Mouse (Mus musculus): ENCODE results near the gene Ctsll3. TPM values are rescaled to one million over a fixed set of nuclear protein-coding genes. Genes with fewer than 3 reads are reported as not detected.
A peak's percentile ranks its signal among the peaks of the same experiment; 100 is the strongest.

Gene Ctsll3
- not detected in 2 replicates for total RNA-seq (2014; rRNA removed)
- polyA plus RNA-seq (2015; fragmentation: Nextera tagmentation; extraction: Ambion mirVana), result not detected in 2 replicates

DNA sequence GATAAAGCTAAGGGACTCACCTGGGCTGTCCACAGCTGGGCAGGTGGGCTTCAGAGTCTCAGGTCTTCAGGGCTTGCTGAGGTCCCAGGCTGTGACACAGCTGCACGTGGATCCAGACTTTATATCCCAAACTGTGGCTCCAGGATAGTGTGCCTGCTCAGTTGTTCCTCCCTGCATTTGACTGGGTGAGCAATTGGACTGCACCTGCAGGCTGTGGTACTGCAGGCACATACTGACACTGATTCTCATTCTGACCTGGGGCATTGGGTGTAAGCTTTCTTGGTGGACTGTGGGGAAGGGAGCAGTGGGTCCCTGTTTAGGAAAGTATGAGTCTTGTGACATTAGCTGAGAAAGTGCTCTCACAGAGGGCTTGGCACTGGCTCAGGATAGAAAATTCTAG, at the start of gene Ctsll3:
Gene Ctsll3 (minus strand): TSS at position 101 of the 400 bp plus-strand sequence.
- ATAC-seq, result no peak
- no peak for DNase-seq (ENCODE audit: low spot score)
- H3K27ac ChIP-seq, result no peak within 1 kb of the TSS
- no peaks in the 10 kb centered on the region for H3K27me3 ChIP-seq (ENCODE audit: insufficient read depth, low read length)
- TF ChIP-seq CTCF (IDR thresholded peaks at IDR 0.05; ENCODE audit: low read depth), result no peak
- no peaks in the 10 kb centered on the region for H3K9me3 ChIP-seq (ENCODE audit: low read length)
- no peaks in the 10 kb centered on the region for H3K36me3 ChIP-seq (ENCODE audit: insufficient read depth, low read length)
- H3K4me1 ChIP-seq (ENCODE audit: insufficient read depth, low read length), result no peaks in the 10 kb centered on the region
- no peak within 1 kb of the TSS for H3K9ac ChIP-seq (replicated peaks; ENCODE audit: low read length)
- 78% methylated on average over 1 of the region's 1 CpGs for WGBS
- H3K4me3 ChIP-seq (ENCODE audit: low read length), result no peak within 1 kb of the TSS
- no peak within 1 kb of the TSS for H3K4me2 ChIP-seq (ENCODE audit: low read depth, low read length)

DNA sequence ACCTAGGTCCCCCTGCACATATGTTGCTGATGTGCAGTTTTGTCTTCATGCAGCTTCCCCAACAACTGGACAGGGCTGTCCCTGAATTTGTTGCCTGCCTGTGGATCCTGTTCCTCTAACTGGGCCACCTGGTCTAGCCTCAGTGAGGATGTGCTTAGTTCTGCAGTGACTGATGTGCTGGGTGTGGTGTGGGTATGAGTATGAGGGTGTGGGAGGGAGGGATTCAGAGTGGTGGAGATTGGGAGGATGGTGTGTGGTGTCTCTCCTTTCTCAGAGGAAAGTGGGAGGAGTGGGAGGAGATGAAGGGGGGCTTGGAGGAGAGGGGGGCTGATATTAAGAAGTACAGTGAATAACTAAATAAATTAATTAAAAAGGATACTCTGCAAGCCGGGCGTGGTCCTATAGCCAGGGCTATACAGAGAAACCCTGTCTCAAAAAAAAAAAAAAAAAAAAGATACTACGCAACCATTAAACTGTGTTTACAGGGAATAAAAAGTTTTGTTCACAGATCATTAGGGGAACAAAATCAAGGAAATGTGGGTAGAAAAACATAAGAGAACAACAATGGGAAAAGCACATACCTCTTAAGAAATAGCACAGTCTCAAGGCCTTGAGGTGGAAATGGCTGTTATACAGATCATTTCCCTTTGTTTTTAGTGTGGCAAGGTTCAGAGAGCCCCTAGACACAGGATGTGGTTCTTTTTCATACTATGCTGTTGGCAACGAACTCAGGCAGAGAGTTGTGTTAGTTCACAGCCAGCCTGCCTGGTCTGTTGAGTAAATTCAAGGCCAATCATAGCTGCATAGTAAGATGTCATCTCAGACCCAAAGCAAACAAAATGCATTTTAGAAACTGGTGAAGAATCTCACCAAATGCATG, 45.8 kb upstream of the Ctsll3 start:
- H3K9ac ChIP-seq (replicated peaks; ENCODE audit: low read length), result no peak overlapping the region
- H3K4me1 ChIP-seq (ENCODE audit: insufficient read depth, low read length), result no peaks in the 10 kb centered on the region
- 83% methylated on average over 4 of the region's 4 CpGs for WGBS
- no peak overlapping the region for H3K27ac ChIP-seq
- no peak for DNase-seq (ENCODE audit: low spot score)
- no peak overlapping the region for H3K4me3 ChIP-seq (ENCODE audit: low read length)
- H3K36me3 ChIP-seq (ENCODE audit: insufficient read depth, low read length), result no peaks in the 10 kb centered on the region
- no peak overlapping the region for H3K4me2 ChIP-seq (ENCODE audit: low read depth, low read length)
- no peak for ATAC-seq
- H3K9me3 ChIP-seq (ENCODE audit: low read length), result no peaks in the 10 kb centered on the region
- TF ChIP-seq CTCF (IDR thresholded peaks at IDR 0.05; ENCODE audit: low read depth), result no peak
- no peaks in the 10 kb centered on the region for H3K27me3 ChIP-seq (ENCODE audit: insufficient read depth, low read length)

DNA sequence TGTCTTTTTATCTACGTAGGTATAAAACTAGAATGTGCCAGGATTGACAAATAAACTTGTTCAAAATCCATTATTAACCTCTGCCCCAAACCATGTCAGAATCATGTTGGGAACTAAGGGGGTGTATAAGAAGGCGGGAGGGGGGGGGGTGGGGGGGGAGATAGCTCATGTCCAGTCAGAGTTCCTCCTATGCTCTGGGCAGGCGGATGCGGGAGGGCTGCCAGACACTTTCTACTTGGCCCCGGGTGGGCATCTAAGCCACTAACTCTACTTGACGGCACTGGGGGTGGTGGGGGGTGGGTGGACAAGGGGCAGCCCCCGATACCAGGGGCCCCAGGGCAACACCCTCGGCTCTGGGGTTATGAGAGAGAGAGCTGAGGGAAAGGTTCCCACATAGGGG, 40.5 kb upstream of the Ctsll3 start:
- WGBS, result 73% methylated on average over 8 of the region's 8 CpGs

DNA sequence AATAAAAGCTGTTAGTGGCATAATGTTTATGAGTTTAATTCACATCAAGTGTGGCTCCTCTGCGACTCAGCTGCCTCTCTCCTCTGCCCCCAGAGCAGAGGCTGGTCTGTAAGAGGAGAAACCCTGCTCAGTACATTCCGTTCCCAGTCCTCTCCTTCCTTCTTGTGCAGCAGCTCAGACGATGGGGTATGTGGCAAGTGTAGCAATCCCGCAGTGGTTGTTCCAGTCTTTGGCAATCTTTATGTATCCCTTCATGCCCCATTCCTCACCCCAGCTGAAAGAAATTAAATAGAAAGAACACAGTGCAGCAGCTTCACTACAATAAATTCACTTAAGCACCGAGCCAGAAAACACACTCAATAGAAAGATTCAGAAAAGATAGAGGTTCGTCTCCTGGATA, 40.1 kb upstream of the Ctsll3 start:
- Histone ChIP-seq H3K4me2 (ENCODE audit: low read depth, low read length) (no peak overlapping the region), H3K36me3 (ENCODE audit: insufficient read depth, low read length) (no peaks in the 10 kb centered on the region), H3K4me3 (ENCODE audit: low read length) (no peak overlapping the region), H3K4me1 (ENCODE audit: insufficient read depth, low read length) (no peaks in the 10 kb centered on the region), H3K9ac (replicated peaks; ENCODE audit: low read length) (no peak overlapping the region), H3K27ac (no peak overlapping the region), H3K9me3 (ENCODE audit: low read length) (no peaks in the 10 kb centered on the region), H3K27me3 (ENCODE audit: insufficient read depth, low read length) (no peaks in the 10 kb centered on the region)
- TF ChIP-seq CTCF (IDR thresholded peaks at IDR 0.05; ENCODE audit: low read depth), result no peak
- 76% methylated on average over 6 of the region's 6 CpGs for WGBS
- peak; percentile 3 for DNase-seq (ENCODE audit: low spot score)
- peak; percentile 56; the same call in 1 of the 2 replicates for ATAC-seq

More for the DNA sequence above, 40.5 kb upstream of the Ctsll3 start:
- TF ChIP-seq CTCF (IDR thresholded peaks at IDR 0.05; ENCODE audit: low read depth), result no peak
- no peak overlapping the region for H3K4me3 ChIP-seq (ENCODE audit: low read length)
- ATAC-seq (no peak), DNase-seq (ENCODE audit: low spot score) (no peak)
- no peak overlapping the region for H3K9ac ChIP-seq (replicated peaks; ENCODE audit: low read length)
- H3K4me2 ChIP-seq (ENCODE audit: low read depth, low read length), result no peak overlapping the region
- H3K27me3 ChIP-seq (ENCODE audit: insufficient read depth, low read length), result no peaks in the 10 kb centered on the region
- no peaks in the 10 kb centered on the region for H3K36me3 ChIP-seq (ENCODE audit: insufficient read depth, low read length)
- H3K4me1 ChIP-seq (ENCODE audit: insufficient read depth, low read length), result no peaks in the 10 kb centered on the region
- H3K27ac ChIP-seq, result no peak overlapping the region
- H3K9me3 ChIP-seq (ENCODE audit: low read length), result no peaks in the 10 kb centered on the region

DNA sequence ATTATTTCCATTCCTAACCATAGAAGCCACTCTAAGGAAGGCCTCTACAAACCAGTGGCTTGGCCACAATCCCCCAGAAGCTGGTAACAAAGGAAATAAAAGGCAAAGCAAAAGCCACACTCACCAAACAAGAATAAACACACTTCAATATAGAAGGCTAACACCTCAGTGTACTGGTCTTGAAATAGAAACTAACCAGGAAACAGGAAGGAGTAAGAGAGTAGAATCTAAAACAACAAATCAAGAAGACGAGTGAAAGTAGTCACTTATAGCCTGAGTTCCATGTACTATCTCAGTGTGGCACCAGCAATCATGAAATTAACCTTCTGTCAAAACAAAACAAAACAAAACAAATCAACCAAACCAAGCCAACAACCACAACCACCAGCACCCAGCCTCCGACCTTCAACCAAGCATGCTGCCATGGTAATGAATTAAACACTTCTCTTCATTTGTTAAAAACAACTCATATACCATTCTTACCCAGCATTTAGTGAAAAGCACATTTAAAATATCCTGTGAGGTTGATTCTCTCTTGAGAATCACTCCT, 36.8 kb upstream of the Ctsll3 start:
- Histone ChIP-seq H3K27me3 (ENCODE audit: insufficient read depth, low read length) (no peaks in the 10 kb centered on the region), H3K9ac (replicated peaks; ENCODE audit: low read length) (no peak overlapping the region), H3K4me3 (ENCODE audit: low read length) (no peak overlapping the region), H3K27ac (no peak overlapping the region), H3K4me1 (ENCODE audit: insufficient read depth, low read length) (no peaks in the 10 kb centered on the region), H3K4me2 (ENCODE audit: low read depth, low read length) (no peak overlapping the region), H3K36me3 (ENCODE audit: insufficient read depth, low read length) (no peaks in the 10 kb centered on the region), H3K9me3 (ENCODE audit: low read length) (no peaks in the 10 kb centered on the region)
- no peak for TF ChIP-seq CTCF (IDR thresholded peaks at IDR 0.05; ENCODE audit: low read depth)
- ATAC-seq (no peak), DNase-seq (ENCODE audit: low spot score) (no peak)
- WGBS, result 72% methylated on average over 2 of the region's 2 CpGs

DNA sequence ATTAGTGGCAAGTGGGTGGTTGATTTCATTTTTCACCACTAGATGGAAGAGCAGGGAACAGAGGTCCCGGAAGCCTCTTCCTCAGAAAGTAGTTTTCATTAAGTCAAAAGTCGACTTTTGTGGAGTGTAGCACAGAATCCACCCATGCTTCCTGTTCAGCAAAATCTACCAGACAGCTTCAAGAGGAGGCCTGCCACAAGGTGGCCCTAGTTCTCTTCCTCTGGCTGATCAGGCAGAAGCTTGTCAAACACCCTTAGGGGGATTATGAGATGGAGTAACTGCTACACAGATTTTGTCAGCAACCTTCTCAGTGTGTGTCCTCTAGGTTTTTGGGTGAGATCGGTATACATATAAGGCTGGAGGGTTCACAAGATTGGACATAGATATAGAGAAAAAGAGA, 23.4 kb upstream of the Ctsll3 start:
- WGBS, result 67% methylated on average over 3 of the region's 3 CpGs
- Histone ChIP-seq H3K36me3 (ENCODE audit: insufficient read depth, low read length) (no peaks in the 10 kb centered on the region), H3K9me3 (ENCODE audit: low read length) (no peaks in the 10 kb centered on the region), H3K4me2 (ENCODE audit: low read depth, low read length) (no peak overlapping the region), H3K9ac (replicated peaks; ENCODE audit: low read length) (no peak overlapping the region), H3K4me1 (ENCODE audit: insufficient read depth, low read length) (no peaks in the 10 kb centered on the region), H3K4me3 (ENCODE audit: low read length) (no peak overlapping the region), H3K27me3 (ENCODE audit: insufficient read depth, low read length) (no peaks in the 10 kb centered on the region), H3K27ac (no peak overlapping the region)
- TF ChIP-seq CTCF (IDR thresholded peaks at IDR 0.05; ENCODE audit: low read depth), result peak; percentile 55
- ATAC-seq, result no peak
- DNase-seq (ENCODE audit: low spot score), result no peak

All from hindbrain, postnatal 0 days (tissue).